ENCODE assay signal across 8 mouse cellular contexts in genomic region chr3:114031351-114032213, GRCm38 (mm10). TPM values are rescaled to one million over a fixed set of nuclear protein-coding genes. Genes with fewer than 3 reads are reported as not detected.
DNase-seq lines count a peak whose midpoint lies in the region; ATAC-seq and TF ChIP-seq lines count a peak whose summit lies in the region.

No protein-coding gene starts in this region.

- H3K36me3 ChIP-seq in lung, postnatal 0 days (ENCODE audit: insufficient read depth, low read length) = no peaks in the 10 kb centered on the region
- H3K36me3 ChIP-seq in limb, embryonic 14.5 days (ENCODE audit: control insufficient read depth, insufficient read depth, low read length) = no peaks in the 10 kb centered on the region

- TF ChIP-seq CTCF in lung, postnatal 0 days (IDR thresholded peaks at IDR 0.05) = no peak

- peak overlapping the region; percentile 45; the same call in 1 of the 2 replicates for H3K4me3 ChIP-seq in lung, postnatal 0 days (ENCODE audit: low read depth, low read length)
- peak overlapping the region; percentile 67 for H3K4me3 ChIP-seq in limb, embryonic 14.5 days (replicated peaks; ENCODE audit: low read length)

- H3K4me1 ChIP-seq in lung, postnatal 0 days (ENCODE audit: insufficient read depth, low read depth, low read length) = peaks cover 5% of the 10 kb centered on the region; the same call in 1 of the 2 replicates
- 0 out of 2 replicates have a peak, but pooled peaks cover 8% of the 10 kb centered on the region for H3K4me1 ChIP-seq in limb, embryonic 14.5 days (ENCODE audit: control insufficient read depth, insufficient read depth, low read length)

- no peak for TF ChIP-seq POLR2A in limb, embryonic 14.5 days (IDR thresholded peaks at IDR 0.05; ENCODE audit: borderline replicate concordance, extremely low read depth, insufficient read depth, insufficient read length)

- peak; percentile 71 for ATAC-seq in lung, postnatal 0 days
- ATAC-seq in limb, embryonic 14.5 days (ENCODE audit: low FRiP score, low read depth) = peak; percentile 44

- H3K9me3 ChIP-seq in lung, postnatal 0 days (ENCODE audit: low read length) = no peaks in the 10 kb centered on the region
- H3K9me3 ChIP-seq in limb, embryonic 14.5 days (ENCODE audit: control insufficient read depth, low read length) = no peaks in the 10 kb centered on the region

- WGBS in lung, postnatal 0 days = 3% methylated on average over 20 of the region's 21 CpGs
- WGBS in limb, embryonic 14.5 days = 1% methylated on average over 21 of the region's 21 CpGs

- no peaks in the 10 kb centered on the region for H3K27me3 ChIP-seq in lung, postnatal 0 days (replicated peaks; ENCODE audit: insufficient read depth, low read length)
- no peaks in the 10 kb centered on the region for H3K27me3 ChIP-seq in limb, embryonic 14.5 days (ENCODE audit: control insufficient read depth, insufficient read depth, low read length)

- no peak for TF ChIP-seq EP300 in lung, postnatal 0 days (IDR thresholded peaks at IDR 0.05)

- H3K27ac ChIP-seq in lung, postnatal 0 days (ENCODE audit: low read length) = no peak overlapping the region
- H3K27ac ChIP-seq in limb, embryonic 14.5 days (replicated peaks; ENCODE audit: low read depth, low read length) = peak overlapping the region; percentile 81

- peak overlapping the region; percentile 94 for H3K4me2 ChIP-seq in lung, postnatal 0 days (replicated peaks; ENCODE audit: low read depth, low read length)
- peak overlapping the region; percentile 62 for H3K4me2 ChIP-seq in limb, embryonic 14.5 days (replicated peaks; ENCODE audit: low read depth, low read length, severe bottlenecking)

- H3K9ac ChIP-seq in lung, postnatal 0 days (replicated peaks; ENCODE audit: low read depth) = no peak overlapping the region
- H3K9ac ChIP-seq in limb, embryonic 14.5 days (ENCODE audit: low read depth, low read length, severe bottlenecking) = peak overlapping the region; percentile 69

- DNase-seq in cerebellum, postnatal 10 days = peak; percentile 54 to 59
- no peak for DNase-seq in cerebellum, adult 9-11 months
- peak; percentile 42 for DNase-seq in lung, postnatal 0 days (ENCODE audit: low spot score)
- no peak for DNase-seq in lung, postnatal 10 days
- DNase-seq in forelimb bud, embryonic 11.5 days (ENCODE audit: low read depth, low spot score) = peak; percentile 33
- peak; percentile 74 for DNase-seq in limb, embryonic 14.5 days (ENCODE audit: low spot score)
- DNase-seq in retina, postnatal 1 day = peak; percentile 60
- no peak for DNase-seq in urinary bladder, postnatal 14 days (ENCODE audit: low spot score)

RNA-seq across cellular contexts. Expression of gene Col11a1, which starts 1.2 kb away (rescaled TPM):
- polyA plus RNA-seq in lung, postnatal 0 days (2015; fragmentation: Nextera tagmentation; extraction: Ambion mirVana) = 0.45 and 0.54 TPM in 2 replicates
- polyA plus RNA-seq in limb, embryonic 14.5 days (2012; rRNA removed) = 208 and 275 TPM in 2 replicates
- polyA plus RNA-seq in limb, embryonic 14.5 days (2014; fragmentation: Nextera tagmentation; extraction: Ambion mirVana) = 167 and 172 TPM in 2 replicates

Comparison
In these comparisons a context has a peak if more than half of its experiments do, and no peak if none do; other contexts are left out.
1. DNase-seq: peak in cerebellum, postnatal 10 days (2 of 2), lung, postnatal 0 days (single experiment), forelimb bud, embryonic 11.5 days (single experiment), limb, embryonic 14.5 days (single experiment) and retina, postnatal 1 day (single experiment); none in cerebellum, adult 9-11 months (single experiment), lung, postnatal 10 days (single experiment) and urinary bladder, postnatal 14 days (single experiment).
2. RNA of gene Col11a1, which starts 1.2 kb away (polyA plus RNA-seq): 167 to 275 TPM in limb, embryonic 14.5 days; 0.45 to 0.54 TPM in lung, postnatal 0 days; every median in the first group is over 100 times any median in the second.